Mouse (Mus musculus): Measurements from ENCODE around the gene Pde9a. TPM values are rescaled to one million over a fixed set of nuclear protein-coding genes. Genes with fewer than 3 reads are reported as not detected.

The Pde9a gene
- polyA plus RNA-seq, 1 experiment from 2014 or later, result 25.7 TPM

DNA sequence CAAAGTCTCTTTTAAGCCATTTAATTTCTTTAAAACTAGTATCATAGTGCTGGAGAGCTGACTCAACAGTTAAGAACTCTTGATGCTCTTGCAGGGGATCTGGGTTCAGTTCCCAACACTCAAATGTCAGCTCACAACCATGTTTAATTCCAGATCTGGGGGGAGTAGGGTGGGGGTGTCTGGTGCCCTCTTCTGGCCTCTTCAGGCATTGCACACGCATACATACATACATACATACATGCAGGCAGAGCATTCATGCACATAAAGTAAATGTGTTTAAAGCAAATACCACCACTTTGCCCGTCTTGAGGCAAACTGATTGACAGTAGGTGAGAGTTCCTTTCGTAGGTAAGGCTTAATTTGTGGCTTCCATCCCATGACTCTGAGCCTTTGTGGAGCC, 80.8 kb downstream of the Pde9a start:
- Histone ChIP-seq H3K27me3 (ENCODE audit: control insufficient read depth, insufficient read depth, low read length) (no peaks in the 10 kb centered on the region), H3K9ac (replicated peaks; ENCODE audit: low read length) (no peak overlapping the region), H3K27ac (replicated peaks; ENCODE audit: low read depth, low read length) (no peak overlapping the region), H3K9me3 (replicated peaks; ENCODE audit: control insufficient read depth, low read length) (no peaks in the 10 kb centered on the region), H3K4me2 (ENCODE audit: low read depth, low read length) (no peak overlapping the region), H3K4me3 (ENCODE audit: low read depth, low read length) (no peak overlapping the region), H3K4me1 (ENCODE audit: control insufficient read depth, insufficient read depth, low read length) (no peaks in the 10 kb centered on the region), H3K36me3 (replicated peaks; ENCODE audit: control insufficient read depth, insufficient read depth, low read depth, low read length) (no peaks in the 10 kb centered on the region)
- no peak for DNase-seq (ENCODE audit: low spot score)
- ATAC-seq (replicated peaks; ENCODE audit: insufficient number of reproducible peaks, low FRiP score, low TSS enrichment, low read depth), result no peak
- 92% methylated on average over 3 of the region's 3 CpGs for WGBS

DNA sequence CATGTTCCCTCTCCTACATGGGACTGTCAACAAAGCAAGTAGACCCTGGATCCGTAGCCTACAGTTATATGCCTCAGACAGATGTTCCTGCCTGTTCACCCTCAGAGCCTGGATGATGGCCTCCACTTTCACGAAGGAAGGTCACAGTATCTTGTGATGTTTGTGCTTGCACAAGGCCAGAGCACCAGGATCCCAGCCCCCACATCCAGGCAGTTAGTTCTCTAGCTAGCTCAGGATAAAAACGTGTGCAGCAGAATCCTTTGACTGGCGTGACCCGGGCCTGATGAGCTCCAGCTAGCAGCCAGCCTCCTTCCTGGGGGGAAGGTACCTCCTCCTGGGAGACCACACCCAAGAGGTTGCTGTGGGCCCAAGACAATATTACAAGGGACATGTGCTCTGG, 82.5 kb downstream of the Pde9a start:
- no peak for ATAC-seq (replicated peaks; ENCODE audit: insufficient number of reproducible peaks, low FRiP score, low TSS enrichment, low read depth)

DNA sequence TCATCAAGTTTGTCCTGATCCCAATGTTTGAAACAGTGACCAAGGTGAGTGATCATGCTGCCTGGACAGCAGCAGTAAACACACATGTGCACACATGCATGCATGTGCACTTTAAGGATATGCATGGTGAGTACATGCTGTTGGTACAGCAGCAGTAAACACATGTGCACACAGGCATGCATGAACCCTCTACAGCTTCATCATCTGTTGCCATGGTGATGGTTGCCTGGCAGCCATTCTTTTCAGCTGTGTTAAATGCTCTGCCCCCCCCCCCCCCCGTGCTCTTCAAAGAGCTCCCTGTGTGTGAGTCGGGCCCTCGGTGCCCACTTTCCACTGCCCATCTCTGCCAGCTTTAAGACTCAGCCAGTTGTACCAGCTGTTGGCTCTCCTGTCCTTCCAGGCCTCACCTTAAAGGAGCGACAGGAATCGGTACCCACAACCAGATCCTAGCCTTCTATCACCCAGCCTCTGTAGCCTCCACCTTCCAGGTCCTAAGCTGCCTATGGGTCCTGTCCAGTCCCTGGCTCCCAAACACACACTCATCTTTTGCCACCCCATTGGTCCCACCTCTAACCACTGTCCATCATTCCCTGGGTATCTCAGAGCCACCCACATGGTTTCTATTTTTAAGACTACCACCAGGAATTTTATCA, 84.9 kb downstream of the Pde9a start:
- H3K36me3 ChIP-seq (replicated peaks; ENCODE audit: control insufficient read depth, insufficient read depth, low read depth, low read length), result no peaks in the 10 kb centered on the region
- no peaks in the 10 kb centered on the region for H3K9me3 ChIP-seq (replicated peaks; ENCODE audit: control insufficient read depth, low read length)
- no peaks in the 10 kb centered on the region for H3K27me3 ChIP-seq (ENCODE audit: control insufficient read depth, insufficient read depth, low read length)
- H3K9ac ChIP-seq (replicated peaks; ENCODE audit: low read length), result no peak overlapping the region
- H3K27ac ChIP-seq (replicated peaks; ENCODE audit: low read depth, low read length), result no peak overlapping the region
- no peak overlapping the region for H3K4me2 ChIP-seq (ENCODE audit: low read depth, low read length)
- no peaks in the 10 kb centered on the region for H3K4me1 ChIP-seq (ENCODE audit: control insufficient read depth, insufficient read depth, low read length)
- 84% methylated on average over 5 of the region's 5 CpGs for WGBS
- no peak for ATAC-seq (replicated peaks; ENCODE audit: insufficient number of reproducible peaks, low FRiP score, low TSS enrichment, low read depth)
- H3K4me3 ChIP-seq (ENCODE audit: low read depth, low read length), result no peak overlapping the region
- DNase-seq (ENCODE audit: low spot score), result no peak

More for the DNA sequence above, 82.5 kb downstream of the Pde9a start:
- Histone ChIP-seq H3K4me3 (ENCODE audit: low read depth, low read length) (no peak overlapping the region), H3K36me3 (replicated peaks; ENCODE audit: control insufficient read depth, insufficient read depth, low read depth, low read length) (no peaks in the 10 kb centered on the region), H3K4me1 (ENCODE audit: control insufficient read depth, insufficient read depth, low read length) (no peaks in the 10 kb centered on the region), H3K9me3 (replicated peaks; ENCODE audit: control insufficient read depth, low read length) (no peaks in the 10 kb centered on the region), H3K9ac (replicated peaks; ENCODE audit: low read length) (no peak overlapping the region), H3K27me3 (ENCODE audit: control insufficient read depth, insufficient read depth, low read length) (no peaks in the 10 kb centered on the region), H3K4me2 (ENCODE audit: low read depth, low read length) (no peak overlapping the region), H3K27ac (replicated peaks; ENCODE audit: low read depth, low read length) (no peak overlapping the region)
- 55% methylated on average over 5 of the region's 5 CpGs for WGBS
- no peak for DNase-seq (ENCODE audit: low spot score)

DNA sequence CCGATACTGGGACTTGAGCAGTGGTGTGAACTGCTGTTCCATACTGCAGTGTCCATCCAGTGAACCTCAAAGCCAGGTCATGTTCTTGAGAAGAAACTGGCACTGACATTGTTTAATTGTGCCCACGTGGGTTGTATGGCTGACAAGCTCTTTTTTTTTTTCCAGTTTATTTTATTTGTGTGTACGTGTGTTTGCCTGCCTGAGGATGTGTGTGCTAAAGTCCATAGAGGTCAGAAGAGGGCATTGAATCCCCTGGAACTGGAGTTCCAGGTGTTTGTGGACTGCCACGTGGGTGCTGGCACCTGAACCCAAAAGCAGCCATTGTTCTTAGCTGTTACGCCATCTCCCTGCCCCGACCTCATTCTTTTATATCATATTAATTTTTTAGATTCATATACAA, 88.4 kb downstream of the Pde9a start:
- Histone ChIP-seq H3K36me3 (replicated peaks; ENCODE audit: control insufficient read depth, insufficient read depth, low read depth, low read length) (no peaks in the 10 kb centered on the region), H3K4me1 (ENCODE audit: control insufficient read depth, insufficient read depth, low read length) (no peaks in the 10 kb centered on the region; the same call in 1 of the 2 replicates), H3K9ac (replicated peaks; ENCODE audit: low read length) (no peak overlapping the region), H3K4me2 (ENCODE audit: low read depth, low read length) (no peak overlapping the region), H3K9me3 (replicated peaks; ENCODE audit: control insufficient read depth, low read length) (no peaks in the 10 kb centered on the region), H3K27me3 (ENCODE audit: control insufficient read depth, insufficient read depth, low read length) (no peaks in the 10 kb centered on the region), H3K4me3 (ENCODE audit: low read depth, low read length) (no peak overlapping the region), H3K27ac (replicated peaks; ENCODE audit: low read depth, low read length) (no peak overlapping the region)
- WGBS, result 81% methylated on average over 6 of the region's 6 CpGs
- ATAC-seq (replicated peaks; ENCODE audit: insufficient number of reproducible peaks, low FRiP score, low TSS enrichment, low read depth) (no peak), DNase-seq (ENCODE audit: low spot score) (no peak)

DNA sequence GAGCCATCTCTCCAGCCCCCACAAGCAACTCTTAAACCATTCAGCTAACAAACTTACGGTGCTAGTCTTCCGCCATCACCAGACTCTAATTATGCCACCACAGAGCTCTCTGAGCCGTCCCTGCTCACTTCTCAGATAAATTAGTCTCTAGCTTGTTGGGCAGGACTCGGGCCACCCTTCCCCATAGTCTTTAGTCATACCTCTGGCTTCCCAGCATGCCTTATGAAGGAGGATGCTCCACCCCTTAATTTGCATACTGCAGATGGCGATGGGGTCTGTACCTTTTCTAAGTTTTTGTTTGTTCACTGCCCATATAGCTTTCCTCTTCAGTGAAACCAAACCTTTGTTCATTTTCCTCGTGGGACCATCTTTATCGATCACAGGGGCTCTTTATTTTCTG, 92.6 kb downstream of the Pde9a start:
- Histone ChIP-seq H3K4me2 (ENCODE audit: low read depth, low read length) (no peak overlapping the region), H3K4me3 (ENCODE audit: low read depth, low read length) (no peak overlapping the region), H3K27me3 (ENCODE audit: control insufficient read depth, insufficient read depth, low read length) (no peaks in the 10 kb centered on the region), H3K27ac (replicated peaks; ENCODE audit: low read depth, low read length) (no peak overlapping the region), H3K4me1 (ENCODE audit: control insufficient read depth, insufficient read depth, low read length) (no peaks in the 10 kb centered on the region; the same call in 1 of the 2 replicates), H3K9me3 (replicated peaks; ENCODE audit: control insufficient read depth, low read length) (no peaks in the 10 kb centered on the region), H3K9ac (replicated peaks; ENCODE audit: low read length) (no peak overlapping the region), H3K36me3 (replicated peaks; ENCODE audit: control insufficient read depth, insufficient read depth, low read depth, low read length) (no peaks in the 10 kb centered on the region)
- ATAC-seq (replicated peaks; ENCODE audit: insufficient number of reproducible peaks, low FRiP score, low TSS enrichment, low read depth) (no peak), DNase-seq (ENCODE audit: low spot score) (no peak)
- 73% methylated on average over 7 of the region's 7 CpGs for WGBS

DNA sequence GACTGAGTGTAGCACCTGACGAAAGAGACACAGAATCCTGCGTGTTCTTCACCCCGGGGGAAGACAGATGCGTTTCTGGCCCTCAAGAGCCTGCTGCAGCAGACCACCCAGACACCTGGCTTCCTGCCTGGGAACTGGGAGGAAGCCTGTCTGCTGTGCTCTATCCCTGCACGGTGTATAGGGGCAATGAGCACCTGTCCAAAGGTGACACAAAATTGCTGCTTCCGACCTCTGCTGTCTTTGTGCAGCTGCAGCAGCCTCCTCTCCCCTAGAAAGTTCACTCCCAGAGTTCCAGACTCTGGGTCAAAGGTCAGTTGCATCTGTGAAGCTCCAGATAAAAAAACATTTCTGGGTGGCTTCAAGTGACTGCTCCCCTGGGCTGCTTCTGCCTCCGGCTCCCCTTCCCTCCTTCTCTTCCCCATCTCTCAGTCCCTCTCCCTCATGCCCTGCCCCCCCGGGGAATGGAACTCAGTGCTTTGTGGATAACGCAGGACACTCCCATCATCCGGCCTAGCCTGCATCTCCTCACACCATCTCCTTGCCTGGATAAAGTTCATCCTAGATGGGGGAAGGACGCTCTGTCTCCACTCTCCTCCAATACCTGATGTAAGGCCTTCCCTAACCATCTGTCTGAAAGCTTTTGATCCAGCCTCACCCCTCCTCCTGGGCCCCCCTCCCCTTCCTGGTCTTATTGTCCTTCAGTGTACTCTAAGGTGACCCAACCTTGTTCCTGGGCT, 93.3 kb downstream of the Pde9a start:
- no peaks in the 10 kb centered on the region for H3K9me3 ChIP-seq (replicated peaks; ENCODE audit: control insufficient read depth, low read length)
- no peaks in the 10 kb centered on the region for H3K36me3 ChIP-seq (replicated peaks; ENCODE audit: control insufficient read depth, insufficient read depth, low read depth, low read length)
- no peak overlapping the region for H3K4me2 ChIP-seq (ENCODE audit: low read depth, low read length)
- DNase-seq (ENCODE audit: low spot score) (no peak), ATAC-seq (replicated peaks; ENCODE audit: insufficient number of reproducible peaks, low FRiP score, low TSS enrichment, low read depth) (no peak)
- H3K9ac ChIP-seq (replicated peaks; ENCODE audit: low read length), result no peak overlapping the region
- H3K4me3 ChIP-seq (ENCODE audit: low read depth, low read length), result no peak overlapping the region
- H3K4me1 ChIP-seq (ENCODE audit: control insufficient read depth, insufficient read depth, low read length), result no peaks in the 10 kb centered on the region; the same call in 1 of the 2 replicates
- WGBS, result 50% methylated on average over 11 of the region's 11 CpGs
- no peaks in the 10 kb centered on the region for H3K27me3 ChIP-seq (ENCODE audit: control insufficient read depth, insufficient read depth, low read length)
- H3K27ac ChIP-seq (replicated peaks; ENCODE audit: low read depth, low read length), result no peak overlapping the region

DNA sequence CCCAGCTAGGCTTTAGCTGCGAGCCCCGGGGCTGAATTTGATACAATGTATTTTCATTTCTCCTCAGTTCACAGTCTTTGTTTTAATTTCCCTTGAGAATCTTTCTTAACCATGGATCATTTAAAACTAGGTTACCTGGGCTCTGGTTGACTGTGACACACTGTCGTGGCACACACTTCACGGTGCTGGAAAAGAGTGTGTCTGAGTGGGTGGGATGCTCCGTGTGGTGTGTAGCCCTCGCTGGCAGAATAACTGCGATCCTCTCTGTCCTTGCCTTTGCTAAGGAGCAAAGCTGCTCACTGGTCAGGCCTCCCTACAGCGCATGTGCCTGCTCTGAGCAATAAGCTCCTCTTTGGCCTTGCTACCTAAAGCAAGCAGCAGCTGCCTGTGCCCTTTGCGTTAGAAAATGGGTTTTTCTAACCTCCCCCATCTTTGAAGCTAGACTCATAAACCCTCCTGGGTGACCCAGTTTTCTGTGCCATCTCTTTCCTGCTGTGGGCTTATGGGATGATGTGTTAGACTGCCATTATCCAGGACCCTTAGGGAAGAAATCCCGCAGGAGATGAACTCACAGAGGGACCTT, 100.7 kb downstream of the Pde9a start:
- no peak overlapping the region for H3K9ac ChIP-seq (replicated peaks; ENCODE audit: low read length)
- no peak overlapping the region for H3K27ac ChIP-seq (replicated peaks; ENCODE audit: low read depth, low read length)
- no peaks in the 10 kb centered on the region for H3K9me3 ChIP-seq (replicated peaks; ENCODE audit: control insufficient read depth, low read length)
- 71% methylated on average over 10 of the region's 10 CpGs for WGBS
- H3K4me2 ChIP-seq (ENCODE audit: low read depth, low read length), result no peak overlapping the region
- H3K4me3 ChIP-seq (ENCODE audit: low read depth, low read length), result no peak overlapping the region
- H3K36me3 ChIP-seq (replicated peaks; ENCODE audit: control insufficient read depth, insufficient read depth, low read depth, low read length), result no peaks in the 10 kb centered on the region
- no peaks in the 10 kb centered on the region for H3K27me3 ChIP-seq (ENCODE audit: control insufficient read depth, insufficient read depth, low read length)
- DNase-seq (ENCODE audit: low spot score) (no peak), ATAC-seq (replicated peaks; ENCODE audit: insufficient number of reproducible peaks, low FRiP score, low TSS enrichment, low read depth) (no peak)
- H3K4me1 ChIP-seq (ENCODE audit: control insufficient read depth, insufficient read depth, low read length), result no peaks in the 10 kb centered on the region

DNA sequence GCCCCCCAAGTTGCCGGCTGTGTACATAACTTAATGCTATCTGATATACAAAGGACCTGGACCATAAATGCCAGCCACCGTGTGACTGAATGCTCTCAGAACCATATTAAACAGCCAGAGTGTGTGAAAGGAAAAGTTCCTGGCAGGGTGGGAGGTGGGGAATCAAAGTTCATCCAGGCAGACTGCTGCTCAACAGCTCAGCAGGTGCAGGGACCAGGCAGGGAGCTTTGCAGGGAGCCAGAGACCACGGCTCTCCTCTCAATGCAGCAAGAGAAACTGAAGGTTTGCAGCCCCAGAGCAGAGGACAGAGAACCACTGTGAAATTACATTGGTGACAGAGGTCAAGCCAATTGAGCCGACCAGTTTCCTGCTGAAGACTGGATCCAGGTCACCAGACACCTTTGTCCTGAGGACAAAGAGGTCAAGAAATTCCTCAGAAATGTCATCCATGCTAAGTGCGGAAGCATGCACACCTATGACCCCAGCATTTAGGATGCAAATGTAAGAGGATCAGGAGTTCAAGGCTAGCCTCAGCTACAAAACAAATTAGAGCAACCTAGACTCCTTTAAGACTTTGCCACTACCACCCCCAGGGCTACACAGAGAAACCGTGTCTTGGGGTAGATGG, 101.5 kb downstream of the Pde9a start:
- no peak overlapping the region for H3K27ac ChIP-seq (replicated peaks; ENCODE audit: low read depth, low read length)
- H3K9ac ChIP-seq (replicated peaks; ENCODE audit: low read length), result no peak overlapping the region
- H3K36me3 ChIP-seq (replicated peaks; ENCODE audit: control insufficient read depth, insufficient read depth, low read depth, low read length), result no peaks in the 10 kb centered on the region
- 27% methylated on average over 6 of the region's 6 CpGs for WGBS
- H3K4me1 ChIP-seq (ENCODE audit: control insufficient read depth, insufficient read depth, low read length), result no peaks in the 10 kb centered on the region
- DNase-seq (ENCODE audit: low spot score) (no peak), ATAC-seq (replicated peaks; ENCODE audit: insufficient number of reproducible peaks, low FRiP score, low TSS enrichment, low read depth) (no peak)
- H3K27me3 ChIP-seq (ENCODE audit: control insufficient read depth, insufficient read depth, low read length), result no peaks in the 10 kb centered on the region
- H3K9me3 ChIP-seq (replicated peaks; ENCODE audit: control insufficient read depth, low read length), result no peaks in the 10 kb centered on the region
- no peak overlapping the region for H3K4me2 ChIP-seq (ENCODE audit: low read depth, low read length)
- no peak overlapping the region for H3K4me3 ChIP-seq (ENCODE audit: low read depth, low read length)

Measured in embryonic facial prominence, embryonic 11.5 days (tissue).